Mouse (Mus musculus) liver, adult 2 months (tissue): ENCODE results near the gene Senp6.

Experiments used
- CTCF ChIP-seq: fragments of 200-500 bp; IDR thresholded peaks from 2 replicates; pipeline ENCODE4 v1.5.1; 2011; ENCODE audit warnings: low read depth, low read length, control low read depth
- POLR2A ChIP-seq: fragments of 200-500 bp; IDR thresholded peaks from 2 replicates; pipeline ENCODE4 v1.6.1; 2011; ENCODE audit warnings: low read length, control low read depth; ENCODE audit not compliant: insufficient read depth; ENCODE audit errors: extremely low read depth

DNA sequence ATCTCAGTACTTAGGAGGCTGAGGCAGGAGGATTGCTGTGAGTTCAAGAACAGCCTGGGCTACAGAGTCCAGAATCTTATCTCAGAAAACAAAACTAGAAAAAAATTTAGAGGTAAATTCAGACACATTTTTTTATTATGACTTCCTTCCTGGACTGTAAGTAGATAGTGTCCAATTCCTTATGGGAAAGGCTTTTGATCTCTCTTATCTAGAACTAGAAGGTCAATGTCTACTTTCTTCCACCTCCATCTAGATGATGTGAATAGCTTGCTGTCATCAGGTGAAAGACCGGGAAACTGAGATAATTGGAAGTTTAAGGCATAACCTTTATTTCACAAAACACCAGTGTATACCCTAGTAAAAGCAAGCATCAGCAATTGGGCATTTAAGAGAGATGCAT is 115.0 kb downstream of the Senp6 start:
- TF ChIP-seq CTCF (no peak), POLR2A (no peak)
